Mouse (Mus musculus) ES-E14 (cell line): ENCODE results near the gene Atg4a-ps. TPM values are rescaled to one million over a fixed set of nuclear protein-coding genes. Genes with fewer than 3 reads are reported as not detected.

Experiments
- DNase-seq: peaks from one replicate; pipeline ENCODE4 v3.0.0-alpha.2; 2013; ENCODE audit warnings: low read depth, low spot score
- H3K27ac ChIP-seq: 2 replicates; pipeline ENCODE4 v1.5.1; 2012; ENCODE audit warnings: low read depth, mild to moderate bottlenecking, low read length, moderate library complexity, mixed read lengths; ENCODE audit not compliant: poor library complexity, insufficient read depth, severe bottlenecking
- H3K36me3 ChIP-seq: 2 replicates; pipeline ENCODE4 v1.6.1; 2012; ENCODE audit warnings: mild to moderate bottlenecking, low read length, moderate library complexity, mixed read lengths; ENCODE audit not compliant: control insufficient read depth, poor library complexity, insufficient read depth, severe bottlenecking
- H3K4me1 ChIP-seq, 2 experiments: fragments of 150-350 bp in 1 of 2; sonication (generic) in 1 of 2; 2 replicates each; pipeline ENCODE4 v1.6.1; 2012; ENCODE audit warnings: low read length in 2 of 2, mild to moderate bottlenecking in 1 of 2, mixed read lengths in 1 of 2; ENCODE audit not compliant: control insufficient read depth in 2 of 2, insufficient read depth in 2 of 2, poor library complexity in 1 of 2
- H3K4me3 ChIP-seq, 2 experiments: fragments of 150-350 bp in 1 of 2; sonication (generic) in 1 of 2; 2 replicates each; pipeline ENCODE4 v1.5.1; 2012; ENCODE audit warnings: low read length in 2 of 2, low read depth in 1 of 2, mild to moderate bottlenecking in 1 of 2, mixed read lengths in 1 of 2; ENCODE audit not compliant: insufficient read depth in 1 of 2, poor library complexity in 1 of 2, severe bottlenecking in 1 of 2
- H3K9ac ChIP-seq: 2 replicates; pipeline ENCODE4 v1.6.1; 2012; ENCODE audit warnings: low read depth, mild to moderate bottlenecking, low read length, mixed read lengths; ENCODE audit not compliant: poor library complexity, insufficient read depth, severe bottlenecking
- H3K9me3 ChIP-seq: fragments of 150-350 bp; sonication (generic); 2 replicates; pipeline ENCODE4 v1.6.1; 2012; ENCODE audit warnings: low read depth, mild to moderate bottlenecking, low read length; ENCODE audit not compliant: control insufficient read depth, insufficient read depth
- CHD2 ChIP-seq: IDR thresholded peaks from 2 replicates; pipeline ENCODE4 v1.6.1; 2014; ENCODE audit warnings: mild to moderate bottlenecking, low read depth, low read length, inconsistent platforms
- HCFC1 ChIP-seq: IDR thresholded peaks from 2 replicates; pipeline ENCODE4 v1.6.1; 2012; ENCODE audit warnings: low read length, inconsistent platforms, borderline replicate concordance; ENCODE audit not compliant: insufficient read depth
- MAFK ChIP-seq: IDR thresholded peaks from 2 replicates; pipeline ENCODE4 v1.6.1; 2014; ENCODE audit warnings: mild to moderate bottlenecking, low read depth, low read length, inconsistent platforms; ENCODE audit not compliant: insufficient read depth
- ZC3H11A ChIP-seq: IDR thresholded peaks from 2 replicates; pipeline ENCODE4 v1.6.1; 2012; ENCODE audit warnings: low read depth, mild to moderate bottlenecking, inconsistent platforms, low read length, borderline replicate concordance
- ZNF384 ChIP-seq: IDR thresholded peaks from 2 replicates; pipeline ENCODE4 v1.6.1; 2012; ENCODE audit warnings: low read depth, low read length, inconsistent platforms
- in situ Hi-C, 2 experiments: fragments of 600-800 bp; cut with MboI; formaldehyde crosslinking; loops; one replicate each; pipeline ENCODE4 v1.15.1; 2025; ENCODE audit warnings: low sequenced_read_pairs in 2 of 2, inconsistent platforms in 1 of 2; ENCODE audit not compliant: unreplicated experiment in 2 of 2
- total RNA-seq: library from RNA; depleted of rRNA; stranded (reverse); fragments of 300-350 nt; gene quantifications from 2 replicates; pipeline ENCODE4 v1.2.3, GENCODE M21; 2012

Gene Atg4a-ps
- total RNA-seq, 1 experiment, result 0.18 TPM

- Histone ChIP-seq H3K27ac (no peak overlapping the region), H3K36me3 (no peaks in the 10 kb centered on the region), H3K4me1 (no peaks in the 10 kb centered on the region), H3K9me3 (no peaks in the 10 kb centered on the region), H3K9ac (no peak overlapping the region), H3K4me3 (no peak overlapping the region)
- no peak for DNase-seq
- in situ Hi-C loops, result no loop called here
- TF ChIP-seq MAFK (no peak), ZC3H11A (no peak), HCFC1 (no peak), CHD2 (no peak), ZNF384 (no peak)
These were observed 3.8 kb upstream of the Atg4a-ps start for GRCm38 (mm10) chr3:103649716-103650115.

DNA sequence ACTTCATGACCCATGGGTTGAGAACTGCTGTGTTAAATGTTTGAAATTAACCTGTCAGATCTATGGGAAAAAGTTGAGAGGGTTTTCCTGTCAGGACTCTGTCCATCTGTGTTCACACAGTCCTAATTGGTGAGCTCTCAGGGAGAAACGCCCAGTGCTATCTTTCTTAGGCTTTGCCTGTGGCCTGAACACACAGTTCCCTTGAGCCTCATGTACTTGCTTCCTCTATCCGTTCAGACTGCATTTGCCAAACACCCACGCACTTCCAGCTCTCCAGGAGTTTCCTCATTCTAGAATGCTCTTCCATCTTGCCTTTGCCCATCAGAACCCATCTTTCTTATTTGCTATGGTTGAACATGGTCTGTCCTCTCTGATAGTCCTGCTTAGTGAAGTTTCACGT is 2.6 kb upstream of the Atg4a-ps start:
- no peak overlapping the region for H3K4me3 ChIP-seq
- TF ChIP-seq ZNF384, result no peak
- TF ChIP-seq MAFK, result no peak
- no peak for TF ChIP-seq CHD2
- TF ChIP-seq ZC3H11A, result no peak
- no peak overlapping the region for H3K27ac ChIP-seq
- no peaks in the 10 kb centered on the region for H3K4me1 ChIP-seq
- no peak for DNase-seq
- in situ Hi-C loops, result no loop called here
- H3K36me3 ChIP-seq, result no peaks in the 10 kb centered on the region
- no peak overlapping the region for H3K9ac ChIP-seq
- no peaks in the 10 kb centered on the region for H3K9me3 ChIP-seq

DNA sequence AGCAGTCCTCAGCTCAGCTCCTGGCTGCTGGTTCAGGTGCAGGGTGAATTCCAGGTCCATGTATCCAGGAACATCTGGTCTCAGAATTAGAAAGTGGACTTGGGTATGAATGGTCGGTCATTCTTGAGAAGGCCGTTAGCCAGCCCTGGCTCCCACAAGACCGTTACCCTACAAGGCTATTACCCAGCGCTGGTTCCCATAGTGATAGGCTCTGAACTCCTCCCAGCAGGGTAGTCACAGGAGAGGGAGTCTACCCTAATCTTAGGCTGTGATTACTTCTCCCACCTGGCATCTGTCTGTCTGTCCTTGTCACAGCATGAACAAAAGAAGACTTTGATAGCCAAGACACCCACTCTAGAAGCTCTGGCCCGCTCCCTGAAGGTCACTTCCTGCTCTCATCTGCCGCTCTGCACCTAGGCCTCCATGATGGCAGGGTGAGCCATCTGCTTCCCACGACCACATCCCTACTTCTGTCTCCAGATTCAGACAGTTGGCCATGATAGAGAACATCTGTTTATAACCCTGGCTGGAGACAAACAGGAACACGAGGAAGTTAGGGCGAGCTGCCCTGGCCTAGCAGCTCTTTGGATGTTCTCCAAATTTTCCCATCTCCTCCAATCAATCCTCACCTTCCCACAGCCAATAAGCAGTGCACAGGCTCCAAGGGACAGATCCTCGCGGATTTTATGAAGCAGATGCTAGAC is 1.4 kb upstream of the Atg4a-ps start:
- Histone ChIP-seq H3K4me3 (no peak overlapping the region), H3K36me3 (no peaks in the 10 kb centered on the region), H3K27ac (no peak overlapping the region), H3K9ac (no peak overlapping the region), H3K9me3 (no peaks in the 10 kb centered on the region), H3K4me1 (no peaks in the 10 kb centered on the region)
- DNase-seq, result no peak
- TF ChIP-seq ZNF384, result no peak
- TF ChIP-seq MAFK, result no peak
- TF ChIP-seq CHD2, result no peak
- TF ChIP-seq ZC3H11A, result no peak
- TF ChIP-seq HCFC1, result no peak
- in situ Hi-C loops, result no loop called here

DNA sequence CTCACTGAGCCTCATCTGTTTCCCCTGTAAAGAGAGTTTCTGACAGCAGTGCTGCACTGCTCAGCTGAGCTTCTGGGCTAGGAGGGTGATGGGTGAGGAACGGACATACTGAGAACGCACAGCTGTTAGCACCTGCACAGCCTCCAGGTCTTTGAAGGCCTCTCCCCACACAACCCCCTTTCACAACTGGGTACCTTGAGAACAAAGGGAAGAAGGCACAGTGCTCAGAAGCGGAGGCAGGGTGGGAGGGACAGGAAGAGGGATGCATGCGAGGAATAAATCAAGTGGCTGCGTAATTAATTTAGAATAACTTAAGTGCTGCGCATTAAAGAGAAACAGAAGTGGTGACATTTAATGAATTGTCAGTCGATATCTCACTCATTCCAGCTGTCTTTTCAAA is 4.6 kb downstream of the Atg4a-ps start:
- in situ Hi-C loops, result no loop called here
- no peak overlapping the region for H3K9ac ChIP-seq
- H3K4me1 ChIP-seq, result peaks cover 0 to 2% of the 10 kb centered on the region in 2 experiments; a peak in 2 of 4 replicates
- H3K4me3 ChIP-seq, result no peak overlapping the region
- H3K27ac ChIP-seq, result no peak overlapping the region
- TF ChIP-seq CHD2 (no peak), ZNF384 (no peak), HCFC1 (no peak), MAFK (no peak), ZC3H11A (no peak)
- no peaks in the 10 kb centered on the region for H3K9me3 ChIP-seq
- no peak for DNase-seq
- no peaks in the 10 kb centered on the region for H3K36me3 ChIP-seq
